Mouse (Mus musculus) B cell, adult 62 days (primary cell): ENCODE data around the gene Slc7a7. TPM values are rescaled to one million over a fixed set of nuclear protein-coding genes. Genes with fewer than 3 reads are reported as not detected.

Experiments used
- total RNA-seq: library from RNA; stranded (reverse); gene quantifications from 4 replicates; pipeline ENCODE4 v1.2.4, GENCODE M21; 2023

The Slc7a7 gene
- total RNA-seq, result 6.0 to 8.3 TPM (median 7.2 TPM) in 4 replicates

DNA sequence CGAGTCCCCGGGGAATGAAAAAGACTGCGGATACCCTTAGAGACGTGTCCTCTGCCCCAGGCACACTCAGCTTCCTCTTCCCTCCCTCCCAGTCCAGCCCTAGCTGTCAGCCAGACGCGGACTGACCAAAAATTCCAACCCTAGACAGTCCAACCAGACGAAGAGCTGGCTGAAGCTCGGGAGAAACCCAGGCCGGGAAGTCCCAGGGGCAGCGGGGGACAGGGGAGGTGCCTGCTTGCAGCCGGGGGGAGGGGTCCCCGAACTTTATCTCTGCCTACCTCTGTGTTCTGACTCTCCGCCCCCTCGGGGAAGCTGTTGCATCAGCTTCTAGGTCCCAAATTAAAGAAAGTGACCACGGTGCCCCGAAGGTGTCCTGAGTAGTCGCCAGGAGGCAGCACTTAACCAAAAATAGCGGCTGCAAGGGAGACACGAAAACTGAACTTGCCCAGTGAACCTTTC lies at the start of gene Slc7a7:
TSS of gene Slc7a7 (minus strand) at position 158 of the 459 bp plus-strand sequence.

GRCm38 (mm10) chr14:54463959-54464292 lies 46.3 kb upstream of the Slc7a7 start, which contains the start of gene Lrp10:
Lrp10 (plus strand) TSS chr14:54464137.

DNA sequence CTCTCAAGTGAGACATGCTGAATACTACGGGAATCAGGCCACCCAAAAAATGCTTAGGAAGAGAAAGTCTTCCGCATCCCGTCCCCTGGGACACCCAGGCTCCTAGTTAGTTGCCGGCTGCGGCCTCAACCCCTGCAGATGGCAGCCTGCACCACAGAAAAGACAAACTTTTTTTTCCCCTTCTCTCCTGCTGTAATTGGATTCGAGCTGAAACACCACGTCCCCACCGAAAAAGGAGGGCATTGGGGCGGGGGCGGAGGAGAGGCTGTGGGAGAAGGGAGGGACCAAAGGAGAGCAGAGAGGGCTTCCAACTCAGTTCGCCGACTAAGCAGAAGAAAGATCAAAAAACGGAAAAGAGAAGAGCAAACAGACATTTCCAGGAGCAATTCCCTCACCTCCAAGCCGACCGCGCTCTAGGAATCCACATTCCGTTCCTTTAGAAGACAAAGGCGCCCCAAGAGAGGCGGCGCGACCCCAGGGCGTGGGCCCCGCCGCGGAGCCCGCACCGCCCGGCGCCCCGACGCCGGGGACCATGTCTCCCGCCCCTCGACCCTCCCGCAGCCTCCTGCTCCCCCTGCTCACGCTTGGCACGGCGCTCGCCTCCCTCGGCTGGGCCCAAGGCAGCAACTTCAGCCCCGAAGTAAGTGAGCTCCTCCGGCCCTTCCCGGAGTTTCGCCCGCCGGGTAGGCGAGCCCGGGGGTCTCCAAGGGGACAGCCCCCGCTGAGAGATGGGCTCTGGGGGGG lies 13.9 kb upstream of the Slc7a7 start, which contains the start of gene Mmp14:
TSS of gene Mmp14 (plus strand) at position 279 of the 744 bp plus-strand sequence.

DNA sequence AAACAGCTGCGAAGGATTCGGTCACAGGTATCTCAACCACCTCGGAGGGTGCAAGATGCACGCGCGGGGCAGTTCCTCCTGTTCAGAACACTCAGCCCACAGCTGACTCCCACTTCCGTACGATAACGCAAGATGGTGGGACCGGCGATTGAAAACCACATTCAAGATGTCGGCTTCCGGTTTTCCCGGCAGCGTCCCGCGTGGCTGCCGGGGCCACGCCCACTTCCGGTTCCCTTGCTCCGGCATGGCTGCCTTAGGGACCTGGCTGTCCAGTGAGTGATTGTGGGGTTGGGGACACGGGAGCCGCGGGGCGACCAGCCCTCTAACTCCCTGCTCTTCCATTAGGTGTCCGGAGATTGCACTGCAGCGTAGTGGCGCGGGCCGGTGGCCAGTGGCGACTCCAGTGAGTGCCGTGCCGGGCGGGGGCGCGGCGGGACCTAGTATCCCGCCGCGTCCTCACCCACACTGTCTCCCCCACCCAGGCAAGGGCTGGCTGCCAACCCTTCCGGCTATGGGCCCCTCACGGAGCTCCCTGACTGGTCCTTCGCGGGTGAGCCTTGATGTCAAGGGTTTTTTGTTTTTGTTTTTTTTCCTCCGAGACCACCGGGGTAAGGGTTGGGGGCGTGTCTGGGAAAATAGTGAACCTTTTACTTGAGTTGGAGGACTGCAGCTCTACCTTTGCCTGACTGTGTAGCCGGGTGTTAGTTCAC lies 9.3 kb upstream of the Slc7a7 start, which contains the start of gene Mrpl52:
TSS of gene Mrpl52 (plus strand) at position 221 of the 710 bp plus-strand sequence.

GRCm38 (mm10) chr14:54360577-54361340 lies 56.8 kb downstream of the Slc7a7 start, which contains the start of gene Oxa1l:
Oxa1l (plus strand) TSS chr14:54360834.

Other genes with a start within 250 kb of the Slc7a7 start
- gene Dad1, start 163.7 kb downstream of the Slc7a7 start, total RNA-seq, result 142 to 157 TPM (median 146 TPM) in 4 replicates
- 9.4 to 14.0 TPM (median 12.0 TPM) in 4 replicates for gene Abhd4, start 163.6 kb downstream of the Slc7a7 start, total RNA-seq
- 0.16 to 0.17 TPM in 2 of 4 replicates, not detected in the others for gene Olfr49, start 132.8 kb downstream of the Slc7a7 start, total RNA-seq
- gene Oxa1l, start 56.9 kb downstream of the Slc7a7 start, total RNA-seq, result 83.4 to 87.6 TPM (median 84.7 TPM) in 4 replicates
- 80.8 to 114 TPM (median 85.8 TPM) in 4 replicates for gene Mrpl52, start 9.1 kb upstream of the Slc7a7 start, total RNA-seq
- 0.47 to 0.92 TPM (median 0.78 TPM) in 4 replicates for gene Mmp14, start 13.8 kb upstream of the Slc7a7 start, total RNA-seq
- gene Lrp10, start 46.4 kb upstream of the Slc7a7 start, total RNA-seq, result 174 to 205 TPM (median 187 TPM) in 4 replicates
- gene Rem2, start 58.3 kb upstream of the Slc7a7 start, total RNA-seq, result 0.63 to 3.1 TPM (median 1.5 TPM) in 4 replicates
- 29.1 to 35.7 TPM (median 32.6 TPM) in 4 replicates for gene Prmt5, start 99.7 kb upstream of the Slc7a7 start, total RNA-seq
- 10.3 to 17.1 TPM (median 11.5 TPM) in 4 replicates for gene Haus4, start 136.8 kb upstream of the Slc7a7 start, total RNA-seq
- 0.17 to 0.22 TPM in 2 of 4 replicates, not detected in the others for gene Ajuba, start 159.8 kb upstream of the Slc7a7 start, total RNA-seq
- gene 4931414P19Rik, start 188.2 kb upstream of the Slc7a7 start, total RNA-seq, result 4.6 to 9.6 TPM (median 5.2 TPM) in 4 replicates
- 50.0 to 57.9 TPM (median 52.8 TPM) in 4 replicates for gene Psmb5, start 200.2 kb upstream of the Slc7a7 start, total RNA-seq
- gene Psmb11, start 203.7 kb upstream of the Slc7a7 start, total RNA-seq, result not detected in 4 replicates
- not detected in 4 replicates for gene Gm17606, start 223.2 kb upstream of the Slc7a7 start, total RNA-seq
- 2.9 to 5.7 TPM (median 3.5 TPM) in 4 replicates for gene Cdh24, start 223.6 kb upstream of the Slc7a7 start, total RNA-seq